Mouse (Mus musculus) testis, adult 2 months (tissue): ENCODE results near the gene Tbrg4. TPM values are rescaled to one million over a fixed set of nuclear protein-coding genes. Genes with fewer than 3 reads are reported as not detected.

Source experiments
- H3K27ac ChIP-seq: fragments of 200-500 bp; 2 replicates; pipeline ENCODE4 v1.5.1; 2012; ENCODE audit warnings: low read depth, low read length; ENCODE audit not compliant: control insufficient read depth, insufficient read depth
- H3K27me3 ChIP-seq: fragments of 200-500 bp; 2 replicates; pipeline ENCODE4 v1.6.1; 2012; ENCODE audit warnings: mild to moderate bottlenecking, low read length, moderate library complexity; ENCODE audit not compliant: control insufficient read depth, insufficient read depth
- H3K36me3 ChIP-seq: fragments of 200-500 bp; 2 replicates; pipeline ENCODE4 v1.6.1; 2012; ENCODE audit warnings: mild to moderate bottlenecking, low read length; ENCODE audit not compliant: control insufficient read depth, insufficient read depth
- H3K4me1 ChIP-seq: fragments of 200-500 bp; 2 replicates; pipeline ENCODE4 v1.6.1; 2012; ENCODE audit warnings: low read length; ENCODE audit not compliant: control insufficient read depth, insufficient read depth
- H3K4me3 ChIP-seq: fragments of 200-500 bp; 2 replicates; pipeline ENCODE4 v1.5.1; 2012; ENCODE audit warnings: low read depth, mild to moderate bottlenecking, low read length, moderate library complexity, mixed read lengths; ENCODE audit not compliant: control insufficient read depth
- CTCF ChIP-seq: fragments of 200-500 bp; IDR thresholded peaks from 2 replicates; pipeline ENCODE4 v1.5.1; 2012; ENCODE audit warnings: low read depth, mild to moderate bottlenecking, inconsistent platforms, low read length, moderate library complexity; ENCODE audit not compliant: control insufficient read depth, insufficient read depth, insufficient replicate concordance
- POLR2A ChIP-seq: fragments of 200-500 bp; IDR thresholded peaks from 2 replicates; pipeline ENCODE4 v1.6.1; 2012; ENCODE audit warnings: low read depth, mild to moderate bottlenecking, inconsistent platforms, low read length, moderate library complexity; ENCODE audit not compliant: control insufficient read depth
- polyA plus RNA-seq: library from polyadenylated mRNA; depleted of rRNA; stranded (reverse); fragments of >200 nt; gene quantifications from 2 replicates; pipeline ENCODE4 v1.2.3, GENCODE M21; 2012

The Tbrg4 gene
- polyA plus RNA-seq, 1 experiment = 57.1 TPM

DNA sequence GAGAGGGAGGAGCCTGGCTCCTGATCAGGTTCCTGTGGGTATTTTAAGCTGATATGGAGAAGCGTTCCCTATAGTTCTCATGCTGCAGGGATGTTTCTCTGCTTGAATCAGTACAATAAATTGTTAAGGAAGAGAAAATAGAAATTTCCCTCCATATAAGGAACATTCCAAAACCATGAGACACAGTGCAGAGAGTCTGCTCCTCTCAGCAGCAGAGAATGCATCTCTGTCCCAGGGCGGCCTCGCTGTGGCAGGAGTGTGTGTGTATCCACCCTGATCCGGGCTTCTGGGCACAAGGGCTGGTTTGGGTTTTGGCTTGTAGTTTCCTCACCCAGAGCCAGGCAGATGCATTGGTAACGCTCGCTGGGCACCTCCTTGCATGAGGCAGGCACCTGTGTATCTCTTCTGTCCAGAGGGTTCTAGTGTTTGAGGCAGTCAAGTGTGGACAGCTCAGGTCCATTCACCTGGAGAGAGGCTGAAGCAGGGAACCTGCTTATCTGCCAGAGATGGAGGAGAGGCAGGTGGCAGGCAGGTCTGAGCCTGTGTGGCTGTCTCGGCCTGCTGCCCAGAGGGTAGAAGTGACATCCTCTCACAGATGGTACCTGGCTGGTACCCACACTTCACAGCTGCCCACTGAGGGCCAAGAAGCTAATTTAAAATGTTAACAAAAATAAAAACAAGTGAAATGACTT, 38.5 kb downstream of the Tbrg4 start:
- no peaks in the 10 kb centered on the region for H3K4me1 ChIP-seq
- no peak overlapping the region for H3K4me3 ChIP-seq
- H3K36me3 ChIP-seq = no peaks in the 10 kb centered on the region
- TF ChIP-seq POLR2A (no peak), CTCF (no peak)
- no peak overlapping the region for H3K27ac ChIP-seq
- H3K27me3 ChIP-seq = no peaks in the 10 kb centered on the region

DNA sequence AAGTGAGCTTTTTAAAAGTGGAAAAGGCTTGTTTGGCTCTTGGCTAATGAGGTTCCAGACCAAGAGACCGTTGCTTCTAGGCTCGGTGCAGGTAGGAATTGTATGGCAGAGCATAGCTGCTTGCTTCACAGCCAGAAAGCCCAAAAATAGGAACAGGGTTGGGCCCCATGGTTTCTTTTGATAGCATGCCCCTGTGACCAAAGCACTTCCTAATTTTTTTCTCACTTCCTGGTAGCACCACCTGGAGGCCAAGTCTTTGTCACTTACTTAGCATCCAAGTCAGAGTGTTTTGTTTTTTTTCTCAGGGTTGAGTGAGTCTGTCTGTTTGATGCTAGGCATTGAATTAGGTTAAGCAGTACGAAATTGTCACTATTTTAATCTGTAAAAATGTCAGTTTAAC, 39.2 kb downstream of the Tbrg4 start:
- Histone ChIP-seq H3K36me3 (no peaks in the 10 kb centered on the region), H3K27me3 (no peaks in the 10 kb centered on the region), H3K27ac (no peak overlapping the region), H3K4me3 (no peak overlapping the region), H3K4me1 (no peaks in the 10 kb centered on the region)
- TF ChIP-seq POLR2A = no peak
- TF ChIP-seq CTCF = no peak

DNA sequence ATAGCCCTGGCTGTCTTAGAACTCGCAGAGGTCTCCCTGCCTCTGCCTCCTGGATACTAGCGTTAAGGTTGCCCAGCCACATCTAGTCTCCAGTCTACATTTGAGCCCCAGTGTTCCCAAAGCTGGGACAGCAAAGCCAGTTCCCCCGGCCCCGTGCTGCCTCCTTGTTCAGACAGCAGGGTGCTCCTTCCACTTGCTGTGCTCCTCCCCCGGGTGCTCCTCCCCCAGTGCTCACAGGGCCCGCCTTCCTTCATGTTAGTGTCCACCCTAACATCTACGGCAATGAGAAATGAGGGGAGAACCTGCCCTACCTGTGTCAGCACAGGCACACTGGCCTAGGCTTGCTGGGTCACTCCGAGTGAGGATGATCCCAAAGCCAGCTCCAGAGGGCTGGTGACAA, 40.1 kb downstream of the Tbrg4 start:
- no peaks in the 10 kb centered on the region for H3K4me1 ChIP-seq
- TF ChIP-seq CTCF (no peak), POLR2A (no peak)
- H3K36me3 ChIP-seq = no peaks in the 10 kb centered on the region
- H3K27me3 ChIP-seq = no peaks in the 10 kb centered on the region
- H3K4me3 ChIP-seq = no peak overlapping the region
- H3K27ac ChIP-seq = no peak overlapping the region

DNA sequence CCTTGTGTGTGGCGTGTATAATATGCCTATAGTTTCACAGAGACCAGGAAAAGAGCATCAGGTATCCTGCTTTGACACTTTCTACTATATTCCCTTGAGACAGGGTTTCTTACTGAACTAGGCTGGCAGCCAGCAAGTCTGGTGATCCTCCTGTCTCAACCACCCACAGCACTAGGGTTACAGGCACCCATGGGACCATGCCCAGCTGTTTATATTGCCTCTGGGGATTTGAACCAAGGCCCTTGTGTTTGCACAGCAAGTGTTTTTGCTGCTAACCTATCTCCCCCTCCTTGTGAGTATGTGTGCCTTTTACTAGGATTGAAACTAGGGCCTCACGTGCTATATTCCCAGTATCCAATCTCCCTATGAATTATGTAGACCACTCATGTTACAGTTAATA, 44.3 kb downstream of the Tbrg4 start:
- no peaks in the 10 kb centered on the region for H3K4me1 ChIP-seq
- no peak overlapping the region for H3K4me3 ChIP-seq
- TF ChIP-seq POLR2A (no peak), CTCF (no peak)
- H3K27ac ChIP-seq = no peak overlapping the region
- no peaks in the 10 kb centered on the region for H3K36me3 ChIP-seq
- H3K27me3 ChIP-seq = no peaks in the 10 kb centered on the region

DNA sequence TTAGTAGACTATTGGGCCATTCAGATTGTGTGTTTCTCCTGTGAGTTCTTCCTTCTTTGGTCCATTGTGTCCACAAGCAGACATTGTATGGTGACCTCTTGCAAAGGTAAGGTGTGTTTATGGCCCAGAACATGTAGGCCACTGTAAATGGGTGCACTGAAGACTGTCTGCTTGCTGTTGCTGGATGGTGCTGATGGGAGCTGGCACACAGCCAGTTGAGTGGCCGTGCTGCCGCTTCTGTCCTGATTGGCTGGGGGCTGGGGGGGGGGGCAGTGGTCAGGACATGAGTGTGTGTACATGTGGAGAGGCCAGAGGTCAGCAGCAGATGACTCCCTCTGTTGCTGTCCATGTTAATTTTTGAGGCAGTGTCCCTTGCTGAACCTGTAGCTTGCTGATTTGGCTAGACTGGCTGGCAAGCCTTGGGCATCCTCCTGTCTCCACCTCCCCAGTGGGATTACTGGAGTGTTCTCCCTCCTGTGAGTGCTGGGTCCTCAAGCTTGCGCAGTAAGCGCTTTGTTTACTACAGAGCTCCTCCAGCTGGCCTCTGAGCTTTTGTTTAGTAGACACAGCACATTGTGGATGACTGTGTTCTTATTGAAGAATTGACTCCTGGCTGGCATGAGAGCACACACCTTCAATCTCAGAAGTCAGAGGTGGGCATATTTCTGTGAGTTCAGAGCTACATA, 45.7 kb downstream of the Tbrg4 start:
- no peak for TF ChIP-seq POLR2A
- no peak for TF ChIP-seq CTCF
- no peaks in the 10 kb centered on the region for H3K4me1 ChIP-seq
- no peaks in the 10 kb centered on the region for H3K27me3 ChIP-seq
- H3K4me3 ChIP-seq = no peak overlapping the region
- no peaks in the 10 kb centered on the region for H3K36me3 ChIP-seq
- H3K27ac ChIP-seq = no peak overlapping the region

DNA sequence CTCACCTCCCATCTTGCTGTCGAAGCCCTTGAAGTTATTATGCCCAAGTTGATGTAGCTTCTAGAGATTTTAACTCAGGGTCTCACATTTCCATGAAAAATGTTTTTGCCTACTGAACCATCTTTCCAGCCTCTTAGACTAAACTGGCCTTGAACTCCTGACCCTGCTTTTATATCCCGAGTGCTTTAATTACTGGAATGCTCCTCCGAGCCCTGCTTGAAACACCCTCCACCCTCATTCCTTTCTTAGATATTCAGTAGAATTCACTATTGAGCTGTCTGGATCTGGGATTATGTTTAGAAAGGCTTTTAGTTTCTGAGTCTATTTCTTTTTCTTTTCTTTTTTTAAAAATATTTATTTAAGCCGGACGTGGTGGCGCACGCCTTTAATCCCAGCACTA, 46.5 kb downstream of the Tbrg4 start:
- H3K4me1 ChIP-seq = no peaks in the 10 kb centered on the region
- TF ChIP-seq POLR2A (no peak), CTCF (no peak)
- no peak overlapping the region for H3K4me3 ChIP-seq
- no peaks in the 10 kb centered on the region for H3K36me3 ChIP-seq
- no peak overlapping the region for H3K27ac ChIP-seq
- H3K27me3 ChIP-seq = no peaks in the 10 kb centered on the region

DNA sequence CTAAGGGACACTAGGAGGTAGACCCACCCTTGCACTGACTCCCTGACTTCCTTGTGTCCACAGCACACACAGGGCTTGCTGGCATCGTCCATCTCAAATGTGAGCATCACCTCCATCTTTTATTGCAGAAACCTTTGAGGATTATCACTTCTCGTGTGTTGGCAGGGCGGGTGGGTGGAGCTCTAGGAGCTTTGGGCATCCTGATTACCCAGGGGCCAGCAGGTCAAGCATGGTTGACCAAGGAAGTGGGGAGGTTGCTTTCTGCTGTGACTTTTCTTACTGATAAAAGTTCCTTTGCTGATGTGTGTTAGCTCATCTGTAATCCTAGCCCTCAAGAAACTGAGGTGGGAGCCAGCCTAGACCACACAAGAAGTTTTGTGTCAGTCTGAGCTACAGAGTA, 49.7 kb downstream of the Tbrg4 start:
- H3K4me3 ChIP-seq = no peak overlapping the region
- no peaks in the 10 kb centered on the region for H3K4me1 ChIP-seq
- H3K27me3 ChIP-seq = no peaks in the 10 kb centered on the region
- TF ChIP-seq POLR2A (no peak), CTCF (no peak)
- H3K36me3 ChIP-seq = no peaks in the 10 kb centered on the region
- no peak overlapping the region for H3K27ac ChIP-seq
